Mouse (Mus musculus) adrenal gland, adult (tissue): ENCODE results near the gene Pkd1l1.
A peak's percentile ranks its signal among the peaks of the same experiment; 100 is the strongest.

Experiments used
- DNase-seq, 2 experiments: peaks; one replicate each; pipeline ENCODE4 v3.0.0; 2022 to 2023; ENCODE audit warnings: low spot score in 1 of 2; ENCODE audit not compliant: inconsistent age in 2 of 2

Pkd1l1 gene

DNA sequence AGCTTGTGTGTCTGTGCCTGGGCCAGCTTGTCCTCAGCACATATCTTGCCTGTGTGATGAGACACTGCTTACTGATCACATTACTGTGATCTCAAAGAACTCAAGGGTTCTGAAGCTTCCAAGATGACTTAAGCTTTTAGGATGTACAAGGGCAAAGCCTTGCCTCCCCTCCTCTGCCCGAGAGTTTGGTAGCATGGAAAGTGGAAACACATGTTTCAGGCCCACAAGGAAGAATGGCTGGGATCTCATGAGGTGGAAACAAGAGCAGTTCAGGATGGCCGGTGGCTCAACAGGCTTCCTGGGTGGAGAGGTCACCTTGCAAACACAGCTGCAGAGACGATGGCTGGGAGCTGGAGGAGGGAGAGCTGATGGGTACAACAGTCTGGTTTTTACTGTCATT, 147.0 kb downstream of the Pkd1l1 start:
- DNase-seq, result no peak

DNA sequence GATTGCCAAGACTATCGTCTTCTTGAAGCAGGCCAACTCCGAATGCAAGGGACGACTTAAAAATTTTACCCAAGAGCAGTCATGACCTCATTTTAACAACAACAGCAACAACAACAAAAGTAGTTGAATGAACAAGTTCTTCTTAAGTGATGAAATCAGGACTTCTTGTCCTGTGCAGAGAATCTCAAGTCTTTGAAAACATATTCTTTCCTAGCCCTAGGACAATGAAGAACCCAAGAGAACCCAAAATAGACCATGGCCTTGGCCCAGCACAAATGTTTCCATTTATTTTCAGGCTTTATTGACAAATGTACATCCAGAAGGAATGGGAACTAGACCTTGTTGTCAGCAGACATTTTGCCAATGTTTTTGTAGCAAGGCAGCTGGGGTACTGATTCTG, 147.7 kb downstream of the Pkd1l1 start:
- no peak for DNase-seq

DNA sequence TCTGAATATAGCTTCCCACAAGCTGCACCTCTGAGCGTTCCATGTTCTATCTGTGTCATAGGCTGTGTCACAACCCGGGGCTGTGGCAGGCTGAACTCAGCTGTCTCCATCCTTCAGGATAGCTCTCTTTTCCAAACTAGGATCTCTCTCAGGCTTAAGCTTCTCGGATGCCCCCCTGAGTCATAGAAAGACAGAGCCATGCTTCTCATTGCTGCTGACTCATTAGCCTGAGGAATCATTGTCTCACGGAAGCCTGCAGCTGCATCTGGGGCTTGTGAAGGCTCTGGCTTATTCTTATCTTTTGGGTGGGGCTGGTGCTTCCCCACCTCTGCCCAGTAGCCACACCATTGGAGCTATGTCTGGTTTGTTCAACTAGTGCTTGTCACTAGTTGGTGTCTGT, 151.7 kb downstream of the Pkd1l1 start:
- DNase-seq, result no peak

DNA sequence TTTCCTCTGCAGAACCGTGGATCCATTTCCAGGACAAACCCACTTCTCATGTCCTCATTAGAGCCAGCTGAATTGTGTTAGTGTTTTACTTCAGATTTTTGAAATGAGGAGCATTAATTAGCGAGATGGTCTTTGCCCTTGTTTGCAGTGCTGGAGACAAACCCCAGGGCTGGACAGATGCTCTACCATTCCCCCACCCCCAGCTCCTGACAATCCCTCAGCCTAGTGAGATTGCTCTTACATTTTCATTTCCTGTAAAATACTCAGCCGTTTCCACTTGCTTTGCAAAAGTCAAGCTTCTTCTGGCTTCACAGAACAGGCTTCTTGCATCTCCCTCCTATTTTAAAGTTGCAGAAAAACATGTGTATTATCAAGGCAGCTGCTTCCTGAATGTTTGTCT, 155.7 kb downstream of the Pkd1l1 start:
- DNase-seq, result no peak

DNA sequence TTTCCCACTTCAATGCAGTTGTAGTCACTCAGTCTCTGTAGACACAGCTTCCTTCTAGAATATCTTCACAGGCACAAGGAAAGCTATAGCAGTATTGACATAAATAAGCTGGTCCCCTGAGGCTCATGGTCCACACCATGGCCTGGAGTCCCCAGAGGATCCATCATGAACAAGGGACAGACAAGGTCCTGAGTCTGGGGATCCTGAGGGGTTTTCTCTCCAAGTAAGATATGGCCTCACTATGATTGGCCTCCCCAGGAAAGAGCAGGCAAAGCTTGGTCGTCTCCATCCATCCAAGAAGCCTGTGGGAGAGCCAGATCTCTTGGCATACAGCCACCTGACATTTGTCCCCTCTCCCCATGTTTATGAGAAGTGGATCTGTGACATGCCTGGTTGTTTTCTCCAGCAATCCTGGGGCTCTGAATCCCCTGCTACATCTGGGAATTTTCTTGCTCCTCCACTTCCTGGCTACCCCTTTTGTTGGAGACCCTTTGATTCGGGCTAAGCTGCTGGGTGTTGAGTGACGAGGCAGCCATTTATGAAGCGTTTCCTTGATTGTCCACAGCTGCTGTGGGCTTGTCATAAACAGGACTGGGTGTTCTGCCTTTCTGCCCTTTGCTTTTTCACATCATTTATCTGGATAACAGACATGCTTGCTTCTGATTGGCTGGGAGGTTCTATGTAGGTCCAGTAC, 158.8 kb downstream of the Pkd1l1 start:
- DNase-seq, result no peak

DNA sequence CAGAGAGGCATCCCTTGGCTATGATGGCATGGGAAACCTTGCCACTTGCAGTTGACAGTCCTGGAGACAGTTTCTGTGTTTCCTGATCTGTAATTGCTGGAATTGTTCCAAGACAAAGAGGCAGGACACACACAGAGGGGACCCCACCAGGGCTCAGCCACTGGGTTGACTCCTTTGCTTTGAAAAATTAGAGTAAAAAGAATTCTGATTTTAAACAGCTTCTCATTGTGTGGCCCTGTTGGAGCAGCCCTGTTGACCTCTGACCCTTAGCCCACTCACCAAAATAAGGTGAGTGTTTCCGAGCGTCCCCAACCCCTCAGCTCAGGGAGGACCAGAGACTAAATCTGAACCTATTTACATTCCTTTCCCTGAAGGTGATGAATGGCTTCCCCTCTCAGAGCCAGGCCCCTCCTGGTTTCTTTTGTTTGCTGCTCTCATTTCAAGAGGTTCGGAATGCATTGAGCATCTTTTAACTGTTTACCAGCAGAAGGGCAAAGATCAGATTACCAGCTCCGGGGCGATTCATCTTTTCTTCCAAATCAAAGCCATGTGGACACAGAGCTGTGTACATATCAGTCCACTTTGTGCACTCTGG, 161.5 kb downstream of the Pkd1l1 start:
- DNase-seq, result no peak

DNA sequence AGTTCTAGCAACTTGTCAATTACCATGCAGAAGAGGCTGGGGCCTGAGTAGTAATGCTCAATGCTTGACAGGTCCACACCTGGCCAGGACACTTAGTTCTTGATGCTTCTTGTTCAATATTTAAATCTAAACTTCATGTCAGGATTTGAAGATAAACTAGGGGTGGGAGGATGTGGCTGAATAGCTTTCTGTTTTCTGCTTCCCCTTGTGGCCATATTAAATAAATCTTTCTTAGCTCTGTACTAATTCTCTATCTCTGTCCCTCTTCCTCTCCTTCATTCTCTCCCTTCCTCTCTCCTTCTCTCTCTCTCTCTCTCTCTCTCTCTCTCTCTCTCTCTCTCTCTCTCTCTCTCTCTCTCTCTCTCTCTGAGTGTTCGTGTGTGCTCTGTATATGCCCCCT, 163.4 kb downstream of the Pkd1l1 start:
- DNase-seq, result no peak

DNA sequence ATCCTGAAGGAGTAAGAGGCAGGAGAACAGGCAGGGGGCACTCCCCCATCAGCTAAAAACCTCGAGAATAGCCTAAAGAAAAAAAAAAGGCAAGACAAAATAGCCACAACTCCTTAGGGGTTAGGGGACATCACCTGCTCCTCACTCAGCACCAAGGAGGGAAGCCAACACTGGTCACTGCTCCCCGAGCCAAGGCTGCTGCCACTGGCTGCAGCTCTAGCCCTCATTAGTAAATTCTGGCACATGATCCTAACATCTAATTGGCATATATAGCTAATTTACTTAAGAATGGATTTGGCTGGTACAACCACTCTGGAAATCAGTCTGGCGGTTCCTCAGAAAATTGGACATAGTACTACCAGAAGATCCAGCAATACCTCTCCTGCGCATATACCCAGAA, 166.1 kb downstream of the Pkd1l1 start:
- no peak for DNase-seq

DNA sequence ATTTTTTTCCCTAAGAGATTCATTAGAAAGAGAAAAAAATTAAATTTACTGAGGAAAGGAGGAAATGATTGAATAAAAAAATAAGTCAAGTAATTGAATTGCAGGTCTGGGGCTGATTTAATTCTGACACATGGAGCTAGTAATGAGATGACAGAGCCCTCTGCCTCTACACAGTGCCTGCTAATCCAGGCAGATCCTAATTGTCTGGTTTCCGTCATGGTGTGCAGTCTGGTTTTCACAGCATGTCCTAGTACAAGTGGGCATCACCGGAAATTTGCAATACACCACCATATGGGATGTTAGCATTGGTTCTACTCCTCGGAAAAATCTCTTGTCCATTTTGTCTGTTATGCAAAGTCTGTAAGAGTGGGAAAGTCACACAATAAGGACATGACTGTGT, 168.9 kb downstream of the Pkd1l1 start:
- no peak for DNase-seq

DNA sequence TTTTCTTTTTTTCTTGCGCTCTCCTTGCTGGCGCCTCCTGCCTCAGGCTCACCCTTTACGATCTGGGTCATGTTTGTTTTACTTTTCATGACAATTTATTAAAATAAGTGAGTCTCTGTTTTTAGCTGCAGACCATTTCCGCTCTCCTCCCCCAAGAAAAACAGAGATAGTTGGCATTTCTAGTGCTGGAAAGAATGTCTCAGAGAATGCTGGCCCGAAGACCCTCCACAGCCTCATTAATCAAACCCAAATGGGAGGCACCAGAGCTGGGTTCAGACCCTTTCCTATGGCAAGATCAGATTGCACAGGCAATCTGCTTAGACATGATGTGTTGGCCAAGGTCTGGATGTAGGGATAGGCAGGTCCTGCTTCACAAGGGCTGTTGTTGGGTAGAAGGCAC, 175.6 kb downstream of the Pkd1l1 start:
- no peak for DNase-seq

DNA sequence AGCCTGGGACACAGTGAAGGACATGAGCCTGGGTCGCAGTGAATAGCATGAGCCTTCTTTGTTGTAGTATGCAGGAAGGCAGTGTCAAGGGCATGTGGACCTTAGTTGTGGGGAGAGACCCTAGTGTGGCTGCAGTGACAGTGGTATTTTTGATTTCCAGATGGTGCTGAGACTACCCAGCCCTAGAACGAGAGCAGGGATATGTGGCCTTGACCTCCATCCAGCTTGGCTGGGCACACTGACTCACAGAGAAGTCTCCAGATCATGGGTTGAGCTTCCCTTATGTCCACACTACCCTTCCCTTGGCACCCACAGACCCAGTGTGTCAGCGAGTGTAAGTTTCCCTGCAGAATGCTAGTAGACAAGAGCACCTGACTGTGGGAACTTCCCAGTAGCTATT, 178.0 kb downstream of the Pkd1l1 start:
- DNase-seq, result peak; percentile 57 to 78

DNA sequence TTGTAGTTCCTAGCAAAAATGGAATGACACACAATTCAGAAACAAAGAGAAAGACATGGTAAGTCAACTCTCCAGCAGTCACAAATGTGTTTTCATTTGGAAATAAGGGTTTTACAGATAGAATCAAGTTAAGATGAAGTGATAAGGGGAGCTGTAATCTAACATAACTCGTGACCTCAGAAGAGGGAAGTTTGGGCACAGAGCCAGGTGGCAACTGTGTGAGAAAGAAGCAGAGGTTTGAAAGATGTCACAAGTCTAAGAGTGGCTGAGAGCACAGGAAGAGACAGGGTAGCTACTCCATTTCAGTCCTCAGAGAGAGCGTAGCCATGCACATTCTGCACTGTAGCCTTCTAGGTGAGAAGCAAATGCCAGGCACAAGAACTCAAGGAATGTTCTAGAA, 180.9 kb downstream of the Pkd1l1 start:
- DNase-seq, result peak; percentile 32 to 63

DNA sequence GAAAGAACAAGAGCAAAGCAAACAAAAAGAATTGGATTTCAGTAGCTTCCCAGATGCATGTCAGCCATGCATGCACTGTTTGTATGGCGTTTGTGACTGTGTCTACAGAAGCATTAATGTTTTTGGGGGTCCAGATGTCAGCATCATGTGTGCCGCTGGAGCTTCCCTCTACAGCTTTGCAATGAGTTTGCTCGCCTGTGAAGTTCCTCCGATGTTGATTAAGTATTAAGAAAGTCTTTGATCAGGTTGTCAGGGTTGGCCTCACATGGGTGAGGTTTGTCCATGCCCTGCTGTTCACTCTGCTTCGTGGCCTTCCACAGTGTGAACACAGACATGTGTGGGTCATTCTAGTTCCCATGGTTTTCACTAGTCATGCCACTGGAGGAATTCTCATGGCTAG, 183.9 kb downstream of the Pkd1l1 start:
- DNase-seq, result no peak

DNA sequence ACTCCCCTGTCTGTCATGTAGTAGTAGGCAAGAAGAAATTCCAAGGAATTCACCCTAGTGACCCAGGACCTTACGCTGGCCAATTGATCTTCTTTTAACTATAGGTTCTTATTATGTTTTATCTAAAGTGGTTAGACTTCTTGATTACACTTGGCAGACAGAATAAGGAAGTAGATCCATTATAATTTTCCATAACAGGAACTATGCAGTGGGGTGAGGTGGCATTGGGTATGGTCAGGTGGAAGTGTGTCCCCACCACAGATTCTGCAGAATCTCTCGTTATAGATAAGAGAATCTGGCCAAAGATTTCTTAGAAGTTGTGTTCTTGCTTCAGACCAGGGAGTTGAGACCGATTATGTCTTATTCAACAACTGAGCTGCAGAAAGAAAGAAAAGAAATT, 185.5 kb downstream of the Pkd1l1 start:
- no peak for DNase-seq

DNA sequence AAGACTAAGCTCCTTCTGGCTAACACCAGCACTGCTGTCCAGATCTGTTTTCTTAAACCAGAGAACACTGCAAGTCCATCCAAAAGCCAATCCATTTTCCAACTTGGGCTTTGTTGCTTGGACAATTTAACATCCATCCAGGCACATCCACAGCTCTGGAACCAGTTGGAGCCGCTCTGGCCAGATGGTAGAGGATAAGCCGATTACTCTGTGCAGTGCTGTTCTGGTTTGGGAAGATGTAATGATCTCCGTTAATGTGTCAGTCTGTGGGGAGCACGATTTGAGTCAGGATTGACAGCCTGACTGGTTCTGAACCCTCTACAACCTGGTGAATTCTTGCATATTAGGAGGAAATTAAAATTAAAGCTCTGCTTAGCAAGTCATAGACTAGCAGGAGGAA, 188.7 kb downstream of the Pkd1l1 start:
- DNase-seq, result no peak

DNA sequence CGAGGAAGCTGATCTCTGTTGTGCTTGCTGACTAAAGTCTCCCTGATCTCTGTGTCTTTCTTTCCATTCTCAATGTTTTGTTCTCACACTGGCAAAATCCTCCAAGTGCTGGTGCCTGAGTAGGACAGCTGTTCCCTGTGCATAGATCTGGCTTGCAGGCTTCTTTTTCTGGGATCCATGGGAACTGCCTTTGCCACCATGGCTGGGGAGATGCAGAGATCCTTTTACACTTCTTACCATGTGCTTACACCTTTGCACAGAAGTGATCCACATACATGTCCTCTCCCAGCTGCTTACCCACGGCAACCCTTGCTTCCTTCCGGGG, 191.0 kb downstream of the Pkd1l1 start:
- DNase-seq, result no peak

DNA sequence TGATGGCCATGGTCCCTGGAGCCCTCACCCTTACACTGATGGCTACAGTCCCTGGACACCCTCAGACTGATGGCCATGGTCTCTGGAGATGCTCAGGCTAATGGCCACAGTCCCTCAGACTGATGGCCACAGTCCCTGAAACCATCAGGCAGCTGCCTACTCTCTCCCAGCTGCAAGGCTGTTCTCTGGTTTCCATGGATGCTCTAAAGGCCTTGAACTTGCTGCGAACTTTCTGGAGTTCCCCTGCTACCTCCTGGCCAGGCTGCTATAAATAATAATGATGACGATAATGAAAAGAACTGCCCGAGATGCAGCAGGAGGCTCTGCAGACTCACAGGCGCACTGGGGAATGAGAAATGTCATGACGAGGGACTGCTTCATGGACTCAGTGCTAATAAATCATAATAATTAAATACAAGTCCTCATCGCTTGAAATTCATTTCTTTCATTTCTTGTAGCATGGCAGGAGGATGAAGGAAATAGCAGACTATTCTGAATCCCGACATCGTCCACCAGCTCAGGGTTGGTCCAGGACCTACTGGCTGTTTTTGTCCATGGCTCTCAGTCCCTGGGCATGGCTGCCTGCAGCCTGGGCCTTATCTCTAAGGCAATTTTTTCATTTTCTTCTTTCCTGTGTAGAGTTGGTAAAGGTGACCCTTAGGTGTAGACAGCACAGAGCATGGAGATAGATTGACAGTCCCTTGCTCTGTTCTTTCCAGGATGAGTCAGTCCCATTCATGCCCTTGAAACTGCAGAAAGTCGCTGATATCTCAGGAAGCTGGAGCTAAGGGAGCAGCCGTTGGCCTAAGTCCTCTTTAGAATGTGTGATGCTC, 191.5 kb downstream of the Pkd1l1 start:
- DNase-seq, result peak; percentile 87 to 88

DNA sequence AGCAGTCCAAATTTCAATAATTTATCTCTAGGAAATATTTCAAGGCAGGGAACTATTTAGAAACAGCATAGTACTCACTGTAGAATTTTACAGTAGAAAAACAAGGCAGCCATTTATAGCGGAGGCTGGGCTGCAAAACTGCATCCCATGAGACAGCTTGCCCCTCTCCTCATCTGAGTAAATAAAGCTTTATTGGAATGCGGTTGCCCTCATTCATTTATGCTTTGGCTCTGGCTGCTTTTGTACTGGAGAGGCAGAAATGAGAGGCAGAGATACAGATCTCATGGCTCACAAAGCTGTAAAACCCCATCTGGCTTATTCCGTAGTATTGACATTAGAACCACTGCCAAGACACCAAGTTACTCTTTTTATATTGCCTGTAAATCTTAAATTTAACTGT, 193.6 kb downstream of the Pkd1l1 start:
- no peak for DNase-seq
